In the genomic region with DNA sequence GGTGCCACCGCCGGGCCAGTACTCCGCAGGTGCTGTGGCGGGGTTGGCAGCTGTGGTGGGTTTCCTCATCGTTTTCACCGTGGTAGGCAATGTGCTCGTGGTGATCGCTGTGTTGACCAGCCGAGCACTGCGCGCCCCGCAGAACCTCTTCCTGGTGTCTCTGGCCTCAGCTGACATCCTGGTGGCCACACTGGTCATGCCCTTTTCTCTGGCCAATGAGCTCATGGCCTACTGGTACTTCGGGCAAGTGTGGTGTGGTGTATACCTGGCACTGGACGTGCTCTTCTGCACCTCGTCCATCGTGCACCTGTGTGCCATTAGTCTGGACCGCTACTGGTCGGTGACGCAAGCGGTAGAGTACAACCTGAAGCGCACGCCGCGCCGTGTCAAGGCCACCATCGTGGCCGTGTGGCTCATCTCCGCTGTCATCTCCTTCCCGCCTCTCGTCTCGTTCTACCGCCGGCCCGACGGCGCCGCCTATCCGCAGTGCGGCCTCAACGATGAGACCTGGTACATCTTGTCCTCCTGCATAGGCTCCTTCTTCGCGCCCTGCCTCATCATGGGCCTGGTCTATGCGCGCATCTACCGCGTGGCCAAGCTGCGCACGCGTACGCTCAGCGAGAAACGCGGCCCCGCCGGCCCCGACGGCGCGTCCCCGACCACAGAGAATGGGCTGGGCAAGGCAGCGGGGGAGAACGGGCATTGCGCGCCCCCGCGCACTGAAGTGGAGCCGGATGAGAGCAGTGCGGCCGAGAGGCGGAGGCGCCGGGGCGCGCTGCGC, we compare ENCODE assay signal across 8 mouse cellular contexts. TPM values are rescaled to one million over a fixed set of nuclear protein-coding genes. Genes with fewer than 3 reads are reported as not detected.
DNase-seq lines count a peak whose midpoint lies in the region; ATAC-seq and TF ChIP-seq lines count a peak whose summit lies in the region.

No protein-coding gene starts in this region.

- DNase-seq in ovary, postnatal 14 days (ENCODE audit: low spot score): peak; percentile 9
- no peak for DNase-seq in ovary, postnatal 10 days (ENCODE audit: low spot score)
- DNase-seq in cerebellum, adult 18-20 months: peak; percentile 54 to 61
- peak; percentile 76 for DNase-seq in forebrain, postnatal 0 days
- DNase-seq in layer of hippocampus, adult 18-20 months (ENCODE audit: low spot score in 2 of 2): peak; percentile 68 to 70

- peak overlapping the region; percentile 45; the same call in 1 of the 2 replicates for H3K27ac ChIP-seq in forebrain, postnatal 0 days (ENCODE audit: low read depth, low read length)
- H3K27ac ChIP-seq in stomach, embryonic 14.5 days (ENCODE audit: low read length): no peak overlapping the region

- H3K4me2 ChIP-seq in forebrain, postnatal 0 days (ENCODE audit: low read depth): peak overlapping the region; percentile 87
- H3K4me2 ChIP-seq in stomach, embryonic 14.5 days (replicated peaks; ENCODE audit: low read depth, low read length): peak overlapping the region; percentile 90

- peak; percentile 45 for TF ChIP-seq CTCF in forebrain, postnatal 0 days (IDR thresholded peaks at IDR 0.05; ENCODE audit: low read depth)

- no peaks in the 10 kb centered on the region for H3K4me1 ChIP-seq in forebrain, postnatal 0 days (ENCODE audit: insufficient read depth)
- H3K4me1 ChIP-seq in stomach, embryonic 14.5 days (ENCODE audit: control insufficient read depth, insufficient read depth, low read length): no peaks in the 10 kb centered on the region

- peaks cover 39% of the 10 kb centered on the region for H3K27me3 ChIP-seq in forebrain, postnatal 0 days (ENCODE audit: insufficient read depth, low read length)
- H3K27me3 ChIP-seq in stomach, embryonic 14.5 days (ENCODE audit: control insufficient read depth, insufficient read depth, low read length): peaks cover 63% of the 10 kb centered on the region

- H3K4me3 ChIP-seq in forebrain, postnatal 0 days (ENCODE audit: low read depth, low read length): peak overlapping the region; percentile 59
- H3K4me3 ChIP-seq in stomach, embryonic 14.5 days (ENCODE audit: low read depth, low read length): peak overlapping the region; percentile 39

- peak; percentile 73 for ATAC-seq in forebrain, postnatal 0 days
- ATAC-seq in megakaryocyte progenitor cell, adult 5-6 weeks (replicated peaks; ENCODE audit: poor library complexity): 0 out of 2 replicates have a peak, but pooled peaks have one; percentile 17
- no peak for ATAC-seq in stomach, embryonic 14.5 days (ENCODE audit: insufficient number of reproducible peaks, insufficient read depth, low FRiP score, low read depth)
- no peak for ATAC-seq in inflammation-experienced regulatory T-cells, adult 6 months

- WGBS in forebrain, postnatal 0 days: 6% methylated on average over 75 of the region's 75 CpGs
- WGBS in stomach, embryonic 14.5 days: 4% methylated on average over 75 of the region's 75 CpGs

- no peaks in the 10 kb centered on the region for H3K36me3 ChIP-seq in forebrain, postnatal 0 days (ENCODE audit: insufficient read depth)
- H3K36me3 ChIP-seq in stomach, embryonic 14.5 days (ENCODE audit: control insufficient read depth, insufficient read depth, low read length): no peaks in the 10 kb centered on the region

- H3K9ac ChIP-seq in forebrain, postnatal 0 days: peak overlapping the region; percentile 53
- H3K9ac ChIP-seq in stomach, embryonic 14.5 days (replicated peaks; ENCODE audit: low read depth, low read length): no peak overlapping the region

- H3K9me3 ChIP-seq in forebrain, postnatal 0 days (ENCODE audit: low read length): no peaks in the 10 kb centered on the region
- H3K9me3 ChIP-seq in stomach, embryonic 14.5 days (ENCODE audit: control insufficient read depth, low read depth, low read length): no peaks in the 10 kb centered on the region

RNA-seq across cellular contexts. Expression of a gene that starts 2.1 kb away (rescaled TPM):
- 8.9 and 10.7 TPM in 2 replicates for total RNA-seq in forebrain, postnatal 0 days (2014; rRNA removed)
- 1.5 and 1.7 TPM in 2 replicates for polyA plus RNA-seq in forebrain, postnatal 0 days (2015; fragmentation: Nextera tagmentation; extraction: Ambion mirVana)
- 10 to 100 TPM; 26.9 to 32.3 TPM for total RNA-seq in layer of hippocampus, adult 18-20 months (2021)
- total RNA-seq in megakaryocyte progenitor cell, adult 5-6 weeks (2015): not detected in 2 replicates
- total RNA-seq in megakaryocyte progenitor cell, adult 5-6 weeks (2017): not detected in 2 replicates
- polyA plus RNA-seq in stomach, embryonic 14.5 days (2014; fragmentation: Nextera tagmentation; extraction: Ambion mirVana): not detected in 2 replicates
- not detected for polyA plus RNA-seq in inflammation-experienced regulatory T-cells, adult 6 months (2017; shearing (Covaris generic))

Comparison
In these comparisons a context has a peak if more than half of its experiments do, and no peak if none do; other contexts are left out.
1. ATAC-seq: peak in forebrain, postnatal 0 days (single experiment) and megakaryocyte progenitor cell, adult 5-6 weeks (single experiment); none in stomach, embryonic 14.5 days (single experiment) and inflammation-experienced regulatory T-cells, adult 6 months (single experiment).